Mouse (Mus musculus) liver, embryonic 14.5 days (tissue): ENCODE measurements around the gene Edaradd.

ENCODE experiments used
- CTCF ChIP-seq: IDR thresholded peaks from 2 replicates; pipeline ENCODE4 v1.5.1; 2016; ENCODE audit warnings: antibody characterized with exemption, low read depth, control low read depth
- EP300 ChIP-seq: IDR thresholded peaks from 2 replicates; pipeline ENCODE4 v1.6.1; 2016; ENCODE audit warnings: antibody characterized with exemption, low read depth

DNA sequence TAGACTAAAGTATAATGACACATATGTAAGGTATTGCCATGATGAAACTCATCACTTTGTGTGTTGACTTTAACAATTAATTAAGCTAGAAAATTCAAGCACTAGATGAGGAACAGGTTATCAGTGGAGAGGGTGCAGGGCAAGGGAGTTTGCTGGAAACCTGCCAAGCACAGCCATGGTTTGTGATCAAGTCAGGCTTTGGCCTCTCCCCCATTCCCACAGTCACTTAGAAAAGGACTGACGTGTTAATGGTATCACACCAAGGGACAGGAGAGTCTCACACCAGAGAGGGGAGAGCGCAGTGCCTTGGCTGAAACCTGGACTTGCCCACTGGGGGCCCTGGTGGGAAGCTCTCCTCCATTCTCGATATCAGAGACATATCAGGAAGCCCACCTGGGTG is 14.9 kb downstream of the Edaradd start:
- TF ChIP-seq CTCF: no peak
- no peak for TF ChIP-seq EP300
